Mouse (Mus musculus) ES-E14 (cell line): Measurements from ENCODE around the gene Cped1. TPM values are rescaled to one million over a fixed set of nuclear protein-coding genes. Genes with fewer than 3 reads are reported as not detected.

Experiments
- DNase-seq: peaks from one replicate; pipeline ENCODE4 v3.0.0-alpha.2; 2013; ENCODE audit warnings: low read depth, low spot score
- H3K27ac ChIP-seq: 2 replicates; pipeline ENCODE4 v1.5.1; 2012; ENCODE audit warnings: low read depth, mild to moderate bottlenecking, low read length, moderate library complexity, mixed read lengths; ENCODE audit not compliant: poor library complexity, insufficient read depth, severe bottlenecking
- H3K36me3 ChIP-seq: 2 replicates; pipeline ENCODE4 v1.6.1; 2012; ENCODE audit warnings: mild to moderate bottlenecking, low read length, moderate library complexity, mixed read lengths; ENCODE audit not compliant: control insufficient read depth, poor library complexity, insufficient read depth, severe bottlenecking
- H3K4me1 ChIP-seq, 2 experiments: fragments of 150-350 bp in 1 of 2; sonication (generic) in 1 of 2; 2 replicates each; pipeline ENCODE4 v1.6.1; 2012; ENCODE audit warnings: low read length in 2 of 2, mild to moderate bottlenecking in 1 of 2, mixed read lengths in 1 of 2; ENCODE audit not compliant: control insufficient read depth in 2 of 2, insufficient read depth in 2 of 2, poor library complexity in 1 of 2
- H3K4me3 ChIP-seq, 2 experiments: fragments of 150-350 bp in 1 of 2; sonication (generic) in 1 of 2; 2 replicates each; pipeline ENCODE4 v1.5.1; 2012; ENCODE audit warnings: low read length in 2 of 2, low read depth in 1 of 2, mild to moderate bottlenecking in 1 of 2, mixed read lengths in 1 of 2; ENCODE audit not compliant: insufficient read depth in 1 of 2, poor library complexity in 1 of 2, severe bottlenecking in 1 of 2
- H3K9ac ChIP-seq: 2 replicates; pipeline ENCODE4 v1.6.1; 2012; ENCODE audit warnings: low read depth, mild to moderate bottlenecking, low read length, mixed read lengths; ENCODE audit not compliant: poor library complexity, insufficient read depth, severe bottlenecking
- H3K9me3 ChIP-seq: fragments of 150-350 bp; sonication (generic); 2 replicates; pipeline ENCODE4 v1.6.1; 2012; ENCODE audit warnings: low read depth, mild to moderate bottlenecking, low read length; ENCODE audit not compliant: control insufficient read depth, insufficient read depth
- CHD2 ChIP-seq: IDR thresholded peaks from 2 replicates; pipeline ENCODE4 v1.6.1; 2014; ENCODE audit warnings: mild to moderate bottlenecking, low read depth, low read length, inconsistent platforms
- HCFC1 ChIP-seq: IDR thresholded peaks from 2 replicates; pipeline ENCODE4 v1.6.1; 2012; ENCODE audit warnings: low read length, inconsistent platforms, borderline replicate concordance; ENCODE audit not compliant: insufficient read depth
- MAFK ChIP-seq: IDR thresholded peaks from 2 replicates; pipeline ENCODE4 v1.6.1; 2014; ENCODE audit warnings: mild to moderate bottlenecking, low read depth, low read length, inconsistent platforms; ENCODE audit not compliant: insufficient read depth
- ZC3H11A ChIP-seq: IDR thresholded peaks from 2 replicates; pipeline ENCODE4 v1.6.1; 2012; ENCODE audit warnings: low read depth, mild to moderate bottlenecking, inconsistent platforms, low read length, borderline replicate concordance
- ZNF384 ChIP-seq: IDR thresholded peaks from 2 replicates; pipeline ENCODE4 v1.6.1; 2012; ENCODE audit warnings: low read depth, low read length, inconsistent platforms
- in situ Hi-C, 2 experiments: fragments of 600-800 bp; cut with MboI; formaldehyde crosslinking; loops; one replicate each; pipeline ENCODE4 v1.15.1; 2025; ENCODE audit warnings: low sequenced_read_pairs in 2 of 2, inconsistent platforms in 1 of 2; ENCODE audit not compliant: unreplicated experiment in 2 of 2
- total RNA-seq: library from RNA; depleted of rRNA; stranded (reverse); fragments of 300-350 nt; gene quantifications from 2 replicates; pipeline ENCODE4 v1.2.3, GENCODE M21; 2012

The Cped1 gene
- total RNA-seq, 1 experiment: 0.31 TPM

GRCm38 (mm10) chr6:22072737-22073136 is 87.0 kb downstream of the Cped1 start:
- H3K27ac ChIP-seq: no peak overlapping the region
- no peaks in the 10 kb centered on the region for H3K4me1 ChIP-seq
- H3K9ac ChIP-seq: no peak overlapping the region
- in situ Hi-C loops: no loop called here
- no peak for DNase-seq
- TF ChIP-seq HCFC1 (no peak), CHD2 (no peak), ZC3H11A (no peak), MAFK (no peak), ZNF384 (no peak)
- no peaks in the 10 kb centered on the region for H3K36me3 ChIP-seq
- no peaks in the 10 kb centered on the region for H3K9me3 ChIP-seq
- H3K4me3 ChIP-seq: no peak overlapping the region

DNA sequence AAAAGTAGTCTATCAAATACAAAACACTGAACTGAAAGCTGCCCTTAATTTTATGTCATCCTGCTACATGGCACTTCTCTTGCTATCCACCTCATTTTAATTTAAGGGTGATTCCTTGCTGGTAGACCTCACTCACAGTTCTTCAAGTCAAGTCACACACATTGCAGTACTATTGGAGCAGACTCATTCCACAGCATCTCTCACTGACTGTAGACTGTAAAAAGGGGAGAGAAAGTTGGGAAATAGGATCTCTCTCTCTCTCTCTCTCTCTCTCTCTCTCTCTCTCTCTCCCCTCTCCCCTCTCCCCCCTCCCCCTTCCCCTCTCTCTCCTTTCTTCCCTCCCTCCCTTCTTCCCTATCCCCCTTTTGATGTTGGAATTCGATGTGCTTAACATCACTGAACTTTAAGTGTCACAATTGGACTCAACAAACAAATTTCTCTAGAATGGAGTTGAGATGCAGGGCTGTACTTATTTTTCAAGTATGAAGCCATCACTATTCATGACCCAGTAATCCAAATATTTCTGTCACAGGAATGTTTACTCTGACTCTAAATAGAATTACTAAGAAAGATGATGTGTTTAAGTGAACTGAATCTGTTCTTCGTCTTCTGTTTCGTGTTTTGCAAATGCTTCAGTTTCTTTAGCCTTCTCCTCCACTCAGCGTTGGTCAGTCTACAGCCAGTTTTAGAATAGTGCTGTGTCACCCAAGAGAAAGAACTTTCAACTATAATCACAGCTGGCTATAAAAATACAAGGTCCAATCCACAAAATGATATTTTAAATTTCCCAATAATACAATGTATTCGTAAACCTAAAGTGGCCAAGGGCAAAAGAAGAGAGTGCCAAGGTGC is 88.7 kb downstream of the Cped1 start:
- Histone ChIP-seq H3K36me3 (no peaks in the 10 kb centered on the region), H3K27ac (no peak overlapping the region), H3K9me3 (no peaks in the 10 kb centered on the region), H3K4me1 (no peaks in the 10 kb centered on the region), H3K4me3 (no peak overlapping the region), H3K9ac (no peak overlapping the region)
- DNase-seq: no peak
- in situ Hi-C loops: loop anchor here in 1 of 2 experiments (25.0 kb wide), 1 partner anchor 287 kb away; no protein-coding TSS in a partner anchor
- no peak for TF ChIP-seq CHD2
- TF ChIP-seq MAFK: no peak
- TF ChIP-seq HCFC1: no peak
- no peak for TF ChIP-seq ZNF384
- no peak for TF ChIP-seq ZC3H11A

GRCm38 (mm10) chr6:22078686-22079264 is 93.1 kb downstream of the Cped1 start:
- Histone ChIP-seq H3K36me3 (no peaks in the 10 kb centered on the region), H3K9ac (no peak overlapping the region), H3K27ac (no peak overlapping the region), H3K4me3 (no peak overlapping the region), H3K9me3 (no peaks in the 10 kb centered on the region), H3K4me1 (no peaks in the 10 kb centered on the region)
- TF ChIP-seq ZNF384 (no peak), HCFC1 (no peak), CHD2 (no peak), ZC3H11A (no peak), MAFK (no peak)
- in situ Hi-C loops: loop anchor here in 1 of 2 experiments (25.0 kb wide), 1 partner anchor 291 kb away; no protein-coding TSS in a partner anchor
- DNase-seq: no peak

- no peaks in the 10 kb centered on the region for H3K36me3 ChIP-seq
- no peak overlapping the region for H3K27ac ChIP-seq
- no peaks in the 10 kb centered on the region for H3K9me3 ChIP-seq
- H3K4me3 ChIP-seq: no peak overlapping the region
- H3K9ac ChIP-seq: no peak overlapping the region
- TF ChIP-seq MAFK (no peak), ZNF384 (no peak), HCFC1 (no peak), ZC3H11A (no peak), CHD2 (no peak)
- DNase-seq: no peak
- in situ Hi-C loops: loop anchor here (10.0 to 25.0 kb wide), 2 partner anchors 291 to 299 kb away; no protein-coding TSS in a partner anchor
- H3K4me1 ChIP-seq: no peaks in the 10 kb centered on the region
These were observed 100.3 kb downstream of the Cped1 start for GRCm38 (mm10) chr6:22086056-22086455.
